Mouse (Mus musculus): Measurements from ENCODE around the gene Psmd13.
"Not testable (repeated sequence)": the region's sequence is repeated elsewhere in the genome, so short reads cannot be mapped to it uniquely, and the experiment has no call there.

Psmd13 gene

DNA sequence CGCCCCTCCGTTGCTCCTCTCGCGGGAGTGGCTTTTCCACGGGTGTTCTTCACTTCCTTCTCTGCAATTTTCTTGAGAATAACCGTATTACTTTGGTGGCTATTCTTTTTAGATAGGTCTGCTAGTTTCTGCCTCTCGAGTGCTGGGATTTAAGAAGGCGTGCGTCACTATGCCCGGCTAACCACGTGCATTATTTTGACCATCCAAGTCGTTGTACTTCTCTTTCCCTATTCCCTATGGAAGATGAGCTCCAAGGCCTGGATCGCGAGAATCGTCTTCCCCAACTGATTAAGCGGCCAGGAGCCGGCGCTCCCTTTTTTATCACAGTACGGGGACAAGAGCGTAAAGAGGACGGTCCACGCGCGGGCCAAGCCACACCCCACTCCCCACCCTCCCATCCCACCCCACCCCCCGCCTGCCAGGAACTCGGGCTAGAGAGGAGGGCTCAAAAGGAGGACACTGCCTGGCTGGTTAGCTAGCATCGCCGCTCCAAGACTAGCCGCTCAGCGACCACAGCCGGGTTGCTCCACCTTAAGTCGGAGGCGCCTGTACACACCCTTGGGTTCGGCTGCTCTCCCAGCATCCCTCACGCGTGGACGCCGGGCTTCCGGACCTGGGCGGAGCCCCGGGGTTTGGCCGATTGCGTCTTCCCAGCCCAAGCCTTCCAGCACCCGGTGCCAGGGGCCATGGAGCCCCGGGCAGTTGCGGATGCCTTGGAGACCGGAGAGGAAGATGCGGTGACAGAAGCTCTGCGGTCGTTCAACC lies 24.8 kb upstream of the Psmd13 start, which contains the start of gene Ric8a:
Ric8a (plus strand) TSS at position 173 of the 765 bp plus-strand sequence.
- peak; percentile 74 for DNase-seq (ENCODE audit: low read depth)

DNA sequence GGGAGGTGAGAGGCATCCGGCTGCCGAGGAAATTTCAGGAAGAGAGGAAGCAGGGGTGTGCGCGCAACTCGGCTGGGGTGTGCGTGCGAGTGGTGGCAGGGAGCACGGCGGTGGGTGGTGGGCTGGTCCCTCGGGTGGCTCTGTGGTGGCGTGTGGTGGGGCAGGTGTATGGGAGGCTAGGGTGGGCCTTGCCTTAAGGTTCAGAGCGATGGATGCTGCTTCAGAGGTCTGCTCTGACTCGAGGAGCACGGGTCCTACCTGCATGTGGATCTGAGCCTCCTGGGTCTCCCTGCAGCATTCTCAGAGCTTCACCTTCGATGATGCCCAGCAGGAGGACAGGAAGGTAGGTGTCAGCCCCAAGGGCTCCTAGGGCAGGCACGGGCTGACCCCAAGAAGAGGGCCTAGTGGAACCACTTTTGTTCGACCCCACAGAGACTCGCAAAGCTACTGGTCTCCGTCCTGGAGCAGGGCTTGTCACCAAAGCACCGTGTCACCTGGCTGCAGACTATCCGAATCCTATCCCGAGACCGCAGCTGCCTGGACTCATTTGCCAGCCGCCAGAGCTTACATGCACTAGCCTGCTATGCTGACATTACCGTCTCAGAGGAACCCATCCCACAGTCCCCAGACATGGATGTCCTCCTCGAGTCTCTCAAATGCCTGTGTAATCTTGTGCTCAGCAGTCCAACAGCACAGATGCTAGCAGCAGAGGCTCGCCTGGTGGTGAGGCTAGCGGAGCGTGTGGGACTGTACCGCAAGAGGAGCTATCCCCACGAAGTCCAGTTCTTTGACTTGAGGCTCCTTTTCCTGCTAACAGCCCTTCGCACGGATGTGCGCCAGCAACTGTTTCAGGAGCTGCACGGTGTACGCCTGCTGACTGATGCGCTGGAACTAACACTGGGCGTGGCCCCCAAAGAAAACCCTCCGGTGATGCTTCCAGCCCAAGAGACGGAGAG lies 23.9 kb upstream of the Psmd13 start, which contains the start of gene Bet1l:
Bet1l (minus strand) TSS at position 28 of the 956 bp plus-strand sequence.
- DNase-seq (ENCODE audit: low read depth): no peak

DNA sequence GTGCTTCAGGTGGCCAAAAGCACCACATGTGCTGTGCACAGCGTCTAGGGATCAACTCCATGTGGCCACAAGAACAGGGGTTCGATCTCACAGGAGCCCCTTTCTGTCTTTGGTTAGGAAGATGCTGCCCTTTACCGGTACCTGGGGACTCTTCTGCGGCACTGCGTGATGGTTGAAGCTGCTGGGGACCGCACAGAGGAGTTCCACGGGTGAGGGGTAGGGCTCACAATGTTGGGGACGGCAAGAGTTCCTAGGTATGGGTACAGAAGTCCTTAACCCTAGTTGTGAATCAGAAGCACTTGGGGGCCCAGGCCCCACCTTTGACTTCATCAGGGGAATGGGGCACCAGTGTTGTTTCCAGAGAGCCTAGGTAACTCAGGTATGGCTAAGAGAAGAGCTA lies 23.0 kb upstream of the Psmd13 start:
- DNase-seq (ENCODE audit: low read depth): no peak

DNA sequence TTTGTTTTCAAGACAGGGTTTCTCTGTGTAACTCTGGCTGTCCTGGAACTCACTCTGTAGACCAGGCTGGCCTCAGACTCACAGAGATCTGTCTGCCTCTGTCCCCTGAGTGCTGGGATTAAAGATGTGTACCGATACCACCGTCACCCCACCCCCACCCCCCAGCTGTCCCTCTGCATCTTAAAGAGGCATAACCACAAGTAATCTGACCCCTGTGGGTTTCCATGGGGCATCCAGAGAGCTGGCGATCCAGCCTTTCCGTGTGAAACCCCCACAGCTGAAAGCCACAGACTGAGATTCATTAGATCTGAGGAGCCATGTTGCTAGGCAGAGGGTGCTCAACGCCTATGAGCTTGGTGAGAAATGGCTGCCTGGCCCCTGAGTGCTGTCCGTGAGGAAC lies 21.8 kb upstream of the Psmd13 start:
- no peak for DNase-seq (ENCODE audit: low read depth)

DNA sequence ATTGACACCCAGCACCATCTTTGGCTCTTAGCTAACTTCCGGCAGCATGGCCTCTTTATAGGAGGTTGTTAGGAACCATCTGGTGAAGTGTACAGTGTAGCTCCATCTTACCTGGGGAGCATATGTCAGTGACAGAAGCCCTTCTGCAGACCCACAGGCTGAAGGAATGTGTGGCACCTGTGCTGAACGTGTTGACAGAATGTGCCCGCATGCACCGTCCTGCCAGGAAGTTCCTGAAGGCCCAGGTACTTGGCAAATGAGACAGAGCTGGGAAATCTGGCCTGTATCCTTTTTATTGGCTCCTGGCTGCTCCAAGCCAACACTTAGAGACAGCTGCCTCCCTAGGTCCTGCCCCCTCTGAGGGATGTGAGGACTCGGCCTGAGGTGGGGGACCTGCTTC lies 21.0 kb upstream of the Psmd13 start:
- no peak for DNase-seq (ENCODE audit: low read depth)

DNA sequence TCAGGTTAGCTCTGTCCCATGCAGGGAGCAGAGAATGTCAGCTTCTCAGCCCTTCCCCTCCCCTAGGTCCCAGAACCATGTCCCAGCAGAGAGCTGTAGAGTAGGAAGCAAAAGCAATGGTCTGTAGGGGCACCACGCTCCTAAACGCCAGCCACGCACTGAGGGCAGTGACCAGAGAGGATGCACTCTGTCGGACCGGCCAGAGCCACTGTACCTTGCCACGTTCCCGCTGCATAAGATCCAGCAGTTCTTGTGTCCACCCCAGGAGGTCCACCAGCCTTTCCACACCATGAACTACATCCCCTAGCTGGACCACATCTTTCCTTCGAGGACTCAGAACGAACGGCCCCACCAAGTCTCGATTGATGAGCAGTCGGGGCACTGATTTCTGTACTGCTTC lies 17.0 kb upstream of the Psmd13 start:
- DNase-seq (ENCODE audit: low read depth): no peak

DNA sequence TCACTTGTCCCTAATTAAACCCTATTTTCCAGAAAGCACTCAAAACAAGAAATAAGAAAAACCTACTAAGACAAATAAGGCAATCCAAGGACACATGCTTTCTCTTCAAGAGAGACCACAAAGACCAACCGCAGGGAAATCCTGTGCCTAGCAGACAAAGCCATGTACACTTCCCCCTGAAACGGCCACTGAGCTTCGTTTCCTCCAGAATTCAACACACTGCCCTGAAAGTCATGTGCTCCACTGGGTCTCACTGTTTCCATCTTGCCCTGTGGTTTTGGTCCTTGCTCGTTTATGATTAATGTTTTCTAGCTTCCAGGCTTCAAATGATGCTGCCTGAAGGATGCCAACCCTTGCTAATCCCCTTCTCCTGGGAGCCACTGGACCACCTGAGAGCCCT lies 7.5 kb upstream of the Psmd13 start:
- DNase-seq (ENCODE audit: low read depth): peak; percentile 54

DNA sequence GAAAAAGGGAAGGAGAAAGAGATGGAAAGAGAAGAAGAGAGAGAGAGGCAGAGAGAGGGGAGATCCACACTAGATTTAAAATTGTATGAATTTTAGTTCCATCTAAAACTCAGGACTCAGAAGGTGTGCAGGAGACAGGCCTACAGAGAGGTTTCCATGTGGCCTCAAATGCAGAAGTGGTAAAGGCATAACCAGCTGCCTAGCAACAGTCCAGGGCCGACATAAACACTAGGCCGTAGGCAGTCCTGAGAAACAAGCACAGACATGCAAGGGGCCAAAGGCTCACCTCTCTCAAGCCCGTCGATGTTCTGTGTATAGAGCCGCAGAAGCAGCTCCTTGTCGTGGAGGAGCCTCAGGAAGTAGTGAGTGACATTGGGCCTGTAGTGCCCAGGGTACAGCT lies 4.4 kb upstream of the Psmd13 start:
- peak; percentile 41 for DNase-seq (ENCODE audit: low read depth)

DNA sequence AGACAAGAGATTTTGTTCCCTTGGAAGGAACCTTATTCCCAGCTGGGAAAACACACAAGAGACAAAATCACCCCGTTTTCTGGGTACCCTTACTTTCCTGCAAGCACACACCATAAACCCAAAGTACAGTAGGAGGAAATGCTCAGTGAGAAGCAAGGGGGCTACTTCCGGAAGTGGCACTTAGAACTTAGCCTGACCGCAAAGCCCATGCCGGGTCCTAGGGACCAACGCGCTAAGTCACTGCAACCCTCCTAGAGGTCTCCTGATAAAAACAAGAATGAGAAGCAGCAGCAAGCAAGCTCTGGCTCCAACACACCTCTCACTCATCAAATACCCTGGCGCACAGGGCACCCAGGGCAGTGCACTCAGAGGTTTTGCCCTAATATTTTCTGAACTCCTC lies 2.4 kb upstream of the Psmd13 start:
- DNase-seq (ENCODE audit: low read depth): no peak

DNA sequence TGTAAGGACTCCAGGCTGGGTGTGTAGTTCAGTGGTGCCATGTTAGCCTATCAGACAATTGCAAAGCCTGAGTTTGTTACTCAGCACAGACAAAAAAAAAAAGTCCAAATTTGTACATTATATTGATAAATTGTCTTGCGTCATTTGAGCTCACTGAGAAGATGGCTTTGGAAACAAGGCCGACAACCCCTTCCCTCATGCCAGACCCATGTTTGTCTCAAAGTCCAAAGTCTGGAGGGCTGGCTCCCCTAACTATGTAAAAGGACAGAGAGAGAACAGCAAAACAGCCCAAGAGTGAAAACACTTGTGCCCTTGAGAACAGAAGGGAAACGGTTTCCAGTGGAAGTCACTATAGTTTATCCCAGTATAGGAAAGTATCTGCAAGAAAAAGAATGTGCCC lies 1.3 kb upstream of the Psmd13 start:
- DNase-seq (ENCODE audit: low read depth): no peak

DNA sequence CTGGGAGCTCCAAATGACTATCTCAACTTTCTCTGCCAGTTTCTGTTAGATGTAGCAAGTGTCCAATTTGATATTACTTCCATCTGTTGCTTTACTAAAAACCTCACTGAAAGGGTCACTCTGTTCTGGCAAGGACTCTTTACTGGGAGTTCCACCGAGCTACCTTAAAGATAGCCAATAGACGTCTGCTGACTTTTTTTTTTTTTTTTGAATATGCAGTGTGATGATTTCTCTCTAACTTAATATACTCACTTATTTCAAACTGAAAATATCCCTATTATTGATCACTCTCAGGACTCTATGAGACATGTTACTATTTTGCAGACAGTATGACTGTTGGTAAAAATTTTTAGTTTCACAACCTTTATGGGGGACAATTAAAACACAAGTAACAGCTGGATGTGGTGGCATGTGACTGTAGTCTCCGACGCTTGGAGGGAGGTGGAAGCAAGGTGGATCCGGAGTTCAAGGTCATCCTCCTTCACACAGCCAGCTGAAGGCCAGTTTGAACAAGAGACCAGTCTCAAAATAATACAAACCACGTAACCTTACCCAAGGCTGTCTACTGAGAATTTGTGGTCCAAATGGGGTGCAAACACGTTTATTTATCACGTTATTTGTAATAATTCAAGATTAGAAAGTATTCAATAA lies 778 bp upstream of the Psmd13 start:
- no peak for DNase-seq (ENCODE audit: low read depth)

DNA sequence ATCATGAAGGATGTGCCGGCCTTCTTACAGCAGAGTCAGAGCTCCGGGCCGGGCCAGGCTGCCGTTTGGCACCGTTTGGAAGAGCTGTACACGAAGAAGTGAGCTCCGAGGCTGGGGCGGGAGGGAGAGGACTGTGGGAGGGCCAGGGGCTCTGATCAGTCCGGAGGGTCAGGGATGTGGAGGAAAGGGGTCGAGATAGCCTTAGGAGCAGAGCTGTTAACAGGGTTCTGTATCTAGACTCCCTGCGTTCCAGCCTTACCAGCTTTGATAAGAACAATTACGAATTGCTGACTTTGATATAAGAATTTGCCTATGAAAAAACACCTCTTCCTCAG lies 668 bp downstream of the Psmd13 start:
- no peak for DNase-seq (ENCODE audit: low read depth)

DNA sequence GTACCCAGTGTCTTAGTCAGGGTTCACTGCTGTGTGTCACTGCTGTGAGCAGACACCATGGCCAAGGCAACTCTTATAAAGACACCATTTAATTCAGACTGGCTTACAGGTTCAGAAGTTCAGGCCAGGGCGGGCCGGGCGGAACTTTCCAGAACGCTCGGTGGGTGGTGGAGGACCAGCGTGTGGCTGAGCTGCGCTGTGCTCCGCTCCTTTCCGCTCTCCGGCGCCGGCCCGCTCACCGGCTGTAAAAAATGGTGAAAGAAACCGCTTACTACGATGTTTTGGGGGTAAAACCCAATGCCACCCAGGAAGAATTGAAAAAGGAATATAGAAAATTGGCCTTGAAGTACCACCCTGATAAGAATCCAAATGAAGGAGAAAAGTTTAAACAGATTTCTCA lies 8.9 kb downstream of the Psmd13 start:
- DNase-seq (ENCODE audit: low read depth): not testable (repeated sequence)

DNA sequence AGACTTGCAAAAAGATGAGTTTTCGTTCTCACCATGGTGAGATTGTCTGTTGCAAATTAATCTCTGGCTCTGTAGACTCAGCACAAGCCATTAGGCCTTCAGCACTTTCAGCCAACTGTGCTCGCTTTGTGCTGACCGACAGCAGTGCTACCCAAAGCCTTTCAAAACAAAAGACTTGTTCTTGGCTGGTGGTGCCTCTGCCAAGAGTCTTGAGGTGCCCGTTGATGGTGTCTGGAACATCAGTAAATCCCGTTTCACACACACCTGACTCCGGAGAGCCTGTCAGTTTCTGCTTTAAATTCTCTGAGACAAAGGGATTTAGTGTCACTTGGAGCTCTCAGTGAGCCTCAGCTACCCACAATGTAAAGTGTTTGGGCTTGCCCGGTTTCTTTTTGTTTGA lies 12.3 kb downstream of the Psmd13 start:
- DNase-seq (ENCODE audit: low read depth): no peak

DNA sequence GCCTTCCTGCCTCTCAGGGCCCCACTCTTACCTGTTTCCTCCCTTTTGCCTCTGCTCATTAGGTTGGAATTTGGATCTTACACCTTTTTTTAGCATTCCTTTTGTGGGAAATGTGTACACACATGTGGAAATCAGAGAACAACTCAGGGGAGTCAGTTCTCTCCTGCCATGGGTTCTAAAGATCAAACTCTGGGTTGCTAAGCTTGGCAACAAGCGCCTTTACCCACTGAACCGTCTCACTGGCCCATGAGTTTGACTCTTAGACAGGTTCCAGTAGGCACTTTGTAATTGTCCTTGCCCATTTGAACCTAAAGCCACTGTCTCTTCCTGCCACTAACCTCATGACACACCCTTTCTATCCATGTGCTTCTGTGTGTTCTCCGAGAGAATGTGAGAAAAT lies 12.8 kb downstream of the Psmd13 start:
- DNase-seq (ENCODE audit: low read depth): no peak

DNA sequence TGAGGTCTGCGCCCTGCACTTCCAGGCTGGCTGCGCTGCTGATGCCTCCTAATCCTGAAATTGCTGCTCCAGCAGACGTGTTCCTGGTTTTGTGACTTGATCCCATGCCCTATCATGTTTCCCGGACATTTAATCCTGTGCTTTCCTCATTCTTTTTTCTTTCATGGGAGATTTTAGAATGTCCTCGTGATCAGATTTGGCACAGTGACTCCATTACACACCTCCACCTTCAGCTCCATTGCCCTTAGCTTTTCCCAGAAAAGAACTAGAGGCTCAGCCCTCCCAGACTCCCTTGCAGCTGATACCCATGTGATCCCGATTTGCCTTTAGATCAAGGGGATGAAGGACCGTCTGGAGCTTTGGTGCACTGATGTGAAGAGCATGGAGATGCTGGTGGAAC lies 16.1 kb downstream of the Psmd13 start:
- DNase-seq (ENCODE audit: low read depth): no peak

DNA sequence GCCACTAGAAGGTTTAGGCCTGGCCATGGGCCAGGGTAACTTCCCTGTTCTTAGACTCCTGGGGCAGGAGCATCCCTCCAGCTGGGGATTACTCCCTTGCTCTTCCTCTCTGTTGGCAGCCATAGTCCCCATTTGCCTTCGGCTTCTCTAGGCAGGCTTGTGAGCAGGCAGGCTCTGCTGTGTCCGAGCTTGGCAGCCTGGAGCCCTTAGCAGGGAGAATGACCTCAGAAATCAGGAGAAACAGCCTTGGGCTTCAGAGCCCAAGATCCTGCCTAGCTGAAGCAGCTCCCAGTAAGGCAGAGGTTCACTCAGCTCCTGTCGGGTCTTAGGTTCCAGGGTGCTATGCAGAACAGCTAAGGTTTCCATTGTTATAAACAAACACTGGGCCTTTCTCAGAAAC lies 17.4 kb downstream of the Psmd13 start:
- DNase-seq (ENCODE audit: low read depth): no peak

DNA sequence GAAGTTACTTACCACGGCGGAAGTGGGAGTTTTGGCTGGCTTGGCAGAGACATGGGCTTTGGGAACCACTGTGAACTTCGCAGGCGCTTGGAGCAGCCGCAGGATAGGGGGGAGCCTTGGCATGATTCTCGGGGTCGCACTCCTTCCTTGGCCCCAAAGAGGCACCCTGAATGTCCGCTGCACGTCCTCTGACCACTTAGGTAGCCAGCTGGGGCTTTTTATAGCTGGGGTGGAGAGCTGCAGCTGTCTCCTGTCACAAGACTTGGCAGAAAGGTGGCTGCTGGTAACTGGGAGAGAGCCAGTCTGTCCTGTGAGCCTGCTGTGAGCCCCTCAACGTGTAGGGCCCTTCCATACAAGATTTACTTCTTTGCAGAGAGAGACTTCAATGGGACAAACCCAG lies 18.5 kb downstream of the Psmd13 start, which contains the start of gene Cox8b:
Cox8b (minus strand) TSS at position 227 of the 400 bp plus-strand sequence.
- no peak for DNase-seq (ENCODE audit: low read depth)

DNA sequence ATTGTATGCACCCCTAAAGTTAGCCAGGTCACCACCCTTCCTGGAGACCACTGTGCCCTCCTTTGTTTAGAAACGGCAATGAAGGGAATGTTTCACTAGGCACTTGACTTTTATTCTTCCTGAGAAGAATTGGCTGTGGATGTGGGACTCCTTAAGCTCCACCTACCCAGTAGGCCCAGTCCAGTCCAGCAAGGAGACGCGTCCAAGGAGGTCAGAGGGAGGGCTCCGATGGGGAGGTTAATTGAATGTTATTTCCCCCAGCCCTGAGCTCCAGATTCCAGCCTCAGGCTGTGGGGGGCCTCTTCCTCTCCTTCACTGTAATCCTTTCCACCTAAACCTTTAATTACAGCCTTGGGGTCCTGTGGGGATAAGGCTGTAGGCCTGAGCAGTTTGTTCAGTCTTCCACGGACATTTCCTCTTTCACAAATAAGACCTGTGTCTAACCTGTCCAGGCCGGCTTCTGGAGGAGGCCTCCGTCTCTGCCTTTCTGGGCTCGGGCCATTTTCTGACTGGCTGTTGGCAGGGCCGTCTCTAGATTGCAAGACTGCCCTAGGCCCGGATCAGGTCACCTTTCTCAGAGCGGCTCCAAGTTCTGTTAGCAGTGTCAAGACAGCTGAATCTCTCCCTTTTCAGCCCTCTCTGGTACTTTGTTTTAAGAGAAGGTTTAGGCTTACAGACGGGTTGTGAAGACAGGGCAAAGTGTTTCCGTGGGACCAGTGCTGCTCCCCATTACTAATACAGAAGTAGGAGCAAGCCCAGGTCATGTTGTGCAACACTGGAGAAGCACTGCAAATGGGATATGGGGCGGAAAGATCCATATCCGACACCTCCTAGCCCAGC lies 20.5 kb downstream of the Psmd13 start:
- no peak for DNase-seq (ENCODE audit: low read depth)

DNA sequence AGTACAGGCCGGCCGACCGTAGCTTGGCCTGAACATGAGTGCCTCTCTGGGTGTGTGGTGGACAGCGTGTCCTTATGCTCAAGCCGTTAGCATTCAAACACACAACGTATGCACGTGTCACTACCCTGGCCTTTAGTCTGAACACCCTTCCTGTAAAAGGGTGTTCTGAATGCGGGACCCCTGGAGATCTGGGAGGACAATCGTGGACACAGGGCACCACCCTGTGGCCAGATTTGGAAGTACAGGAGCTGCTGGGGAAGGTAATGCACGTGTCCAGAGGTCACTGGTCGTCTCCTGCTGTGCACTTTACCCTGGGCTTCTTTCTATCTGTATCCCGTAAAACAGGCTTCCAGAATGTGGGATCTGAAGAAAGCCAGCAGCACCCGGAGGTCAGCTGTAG lies 21.4 kb downstream of the Psmd13 start:
- peak; percentile 68 for DNase-seq (ENCODE audit: low read depth)

DNA sequence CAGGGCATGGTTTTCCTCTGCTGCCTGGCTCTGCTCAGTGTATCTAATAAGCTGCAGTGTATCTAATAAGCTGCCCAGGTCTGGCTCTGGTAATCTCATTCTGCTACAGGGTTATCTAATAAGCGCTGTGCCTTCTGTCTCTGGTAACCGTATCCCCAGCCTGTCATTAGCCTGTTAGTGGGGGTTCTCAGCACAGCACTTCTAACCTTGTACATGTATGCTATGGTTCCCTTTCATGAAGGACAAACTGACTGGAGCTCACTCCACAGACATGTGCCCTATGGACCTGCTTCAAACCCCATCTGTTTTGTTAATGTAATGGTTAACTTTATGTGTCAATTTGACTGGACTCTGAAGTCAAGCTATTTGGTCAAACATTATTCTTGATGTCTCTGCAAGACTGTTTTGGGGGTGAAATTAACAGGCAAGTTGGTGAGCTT lies 23.9 kb downstream of the Psmd13 start:
- DNase-seq (ENCODE audit: low read depth): no peak

DNA sequence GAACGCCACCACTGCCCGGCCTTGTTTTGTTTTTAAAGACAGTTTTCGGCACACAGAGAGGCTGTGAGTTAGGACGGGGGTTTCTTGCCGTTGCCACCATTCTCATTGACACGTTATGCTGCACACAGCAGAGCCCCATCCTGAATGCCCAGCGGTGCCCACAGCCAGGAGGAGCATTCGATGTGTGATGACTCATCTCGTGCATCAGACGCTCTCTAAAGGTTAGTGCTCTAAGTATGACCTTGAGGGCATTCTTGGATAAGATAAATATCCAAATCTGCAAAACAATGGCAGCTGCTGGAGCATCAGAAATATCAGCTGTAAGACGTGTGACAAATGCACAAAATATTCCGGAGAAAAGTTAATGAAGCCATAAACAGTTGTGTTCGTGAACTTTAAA lies 25.4 kb downstream of the Psmd13 start:
- DNase-seq (ENCODE audit: low read depth): no peak
